Mouse (Mus musculus) kidney, adult 2 months (tissue): ENCODE results near the gene Lmtk2.

Source experiments
- CTCF ChIP-seq: fragments of 200-500 bp; conservative IDR thresholded peaks from 2 replicates; pipeline ENCODE4 v1.5.1; 2011; ENCODE audit warnings: low read depth, mild to moderate bottlenecking, control low read depth, low read length, moderate library complexity, mixed read lengths; ENCODE audit not compliant: insufficient read depth, insufficient read length
- POLR2A ChIP-seq: fragments of 200-500 bp; IDR thresholded peaks from one replicate; pipeline ENCODE4 v1.6.1; 2011; ENCODE audit warnings: low read depth, low read length, control low read depth

- no peak for TF ChIP-seq CTCF
- TF ChIP-seq POLR2A = no peak
Measured at GRCm38 (mm10) chr5:144215992-144216391, 115.8 kb downstream of the Lmtk2 start.
